In genomic region chr5:142880806-142881516, GRCm38 (mm10) we compare ENCODE assay signal across 7 mouse cellular contexts. TPM values are rescaled to one million over a fixed set of nuclear protein-coding genes. Genes with fewer than 3 reads are reported as not detected.
DNase-seq lines count a peak whose midpoint lies in the region; ATAC-seq and TF ChIP-seq lines count a peak whose summit lies in the region.

No protein-coding gene starts in this region.

- H3K27me3 ChIP-seq in ES-Bruce4 (ENCODE audit: control insufficient read depth, insufficient read depth, low read length, poor library complexity, severe bottlenecking): no peaks in the 10 kb centered on the region
- no peaks in the 10 kb centered on the region for H3K27me3 ChIP-seq in heart, embryonic 15.5 days
- no peaks in the 10 kb centered on the region for H3K27me3 ChIP-seq in neural tube, embryonic 13.5 days

- no peak for TF ChIP-seq POLR2A in ES-Bruce4 (IDR thresholded peaks at IDR 0.05; ENCODE audit: insufficient read depth, low read length)

- DNase-seq in kidney, postnatal 4 days: peak; percentile 51 to 67
- DNase-seq in cerebellum, adult 9-11 months: no peak
- DNase-seq in gastrocnemius, postnatal 10 days: no peak

- H3K27ac ChIP-seq in ES-Bruce4 (ENCODE audit: insufficient read depth, low read length): peak overlapping the region; percentile 40
- H3K27ac ChIP-seq in heart, embryonic 15.5 days: peak overlapping the region; percentile 66
- H3K27ac ChIP-seq in neural tube, embryonic 13.5 days (replicated peaks): peak overlapping the region; percentile 72

- 0 out of 2 replicates have a peak, but pooled peaks cover 5% of the 10 kb centered on the region for H3K36me3 ChIP-seq in ES-Bruce4 (ENCODE audit: control insufficient read depth, insufficient read depth, low read length, poor library complexity, severe bottlenecking)
- H3K36me3 ChIP-seq in heart, embryonic 15.5 days: peaks cover 24% of the 10 kb centered on the region
- H3K36me3 ChIP-seq in neural tube, embryonic 13.5 days: peaks cover 46% of the 10 kb centered on the region

- no peak for TF ChIP-seq CTCF in ES-Bruce4 (IDR thresholded peaks at IDR 0.05; ENCODE audit: low read depth, low read length)

- peak; percentile 11 for ATAC-seq in activated CD4-positive, CD25-positive, alpha-beta regulatory T cell, adult 4 months
- ATAC-seq in heart, embryonic 15.5 days (replicated peaks; ENCODE audit: insufficient number of reproducible peaks, insufficient read depth, low FRiP score, low read depth): peak; percentile 35; the same call in 1 of the 2 replicates
- ATAC-seq in neural tube, embryonic 13.5 days (ENCODE audit: low read depth): no peak

- H3K4me3 ChIP-seq in ES-Bruce4 (ENCODE audit: low read depth, low read length): no peak overlapping the region
- H3K4me3 ChIP-seq in heart, embryonic 15.5 days: no peak overlapping the region
- H3K4me3 ChIP-seq in neural tube, embryonic 13.5 days: no peak overlapping the region

- peak overlapping the region; percentile 18; the same call in 1 of the 2 replicates for H3K4me2 ChIP-seq in heart, embryonic 15.5 days
- 0 out of 2 replicates have a peak overlapping the region, but pooled peaks have one; percentile 3 for H3K4me2 ChIP-seq in neural tube, embryonic 13.5 days

- peak; percentile 55; the same call in 1 of the 2 replicates for TF ChIP-seq EP300 in ES-Bruce4 (IDR thresholded peaks at IDR 0.05; ENCODE audit: insufficient read depth, low read depth, low read length)

- no peak overlapping the region for H3K9ac ChIP-seq in ES-Bruce4 (ENCODE audit: low read depth, poor library complexity, severe bottlenecking)
- no peak overlapping the region for H3K9ac ChIP-seq in heart, embryonic 15.5 days
- peak overlapping the region; percentile 62 for H3K9ac ChIP-seq in neural tube, embryonic 13.5 days

- WGBS in heart, embryonic 15.5 days: 44% methylated on average over 13 of the region's 13 CpGs
- WGBS in neural tube, embryonic 13.5 days: 23% methylated on average over 13 of the region's 13 CpGs

- peaks cover 11% of the 10 kb centered on the region for H3K4me1 ChIP-seq in ES-Bruce4 (ENCODE audit: control insufficient read depth, insufficient read depth, low read length)
- H3K4me1 ChIP-seq in heart, embryonic 15.5 days (replicated peaks): peaks cover 30% of the 10 kb centered on the region
- H3K4me1 ChIP-seq in neural tube, embryonic 13.5 days (replicated peaks): peaks cover 45% of the 10 kb centered on the region

- no peaks in the 10 kb centered on the region for H3K9me3 ChIP-seq in ES-Bruce4 (replicated peaks; ENCODE audit: control insufficient read depth, insufficient read depth, low read length, poor library complexity, severe bottlenecking)
- no peaks in the 10 kb centered on the region for H3K9me3 ChIP-seq in heart, embryonic 15.5 days (replicated peaks)
- no peaks in the 10 kb centered on the region for H3K9me3 ChIP-seq in neural tube, embryonic 13.5 days

RNA-seq across cellular contexts. Expression of gene Fbxl18, which starts 14.3 kb away (rescaled TPM):
- 19.3 and 21.2 TPM in 2 replicates for polyA plus RNA-seq in ES-Bruce4 (2011; ENCODE audit: insufficient read depth, insufficient read length, low read depth, missing spikeins)
- polyA plus RNA-seq in activated CD4-positive, CD25-positive, alpha-beta regulatory T cell, adult 4 months (2017; shearing (Covaris generic)): 10 to 100 TPM in 1 of 2 experiments, 1 to 10 TPM in 1; 2.1 to 13.9 TPM
- 7.7 and 9.9 TPM in 2 replicates for polyA plus RNA-seq in heart, embryonic 15.5 days (2015; fragmentation: Nextera tagmentation; extraction: Ambion mirVana)
- 25.5 and 28.2 TPM in 2 replicates for polyA plus RNA-seq in neural tube, embryonic 13.5 days (2015; fragmentation: Nextera tagmentation; extraction: Ambion mirVana)
- 1 to 10 TPM; 7.1 to 8.4 TPM for total RNA-seq in gastrocnemius, postnatal 10 days (2021)

RNA-seq across cellular contexts. Expression of gene Actb, which starts 25.6 kb away (rescaled TPM):
- 3,823 and 4,237 TPM in 2 replicates for polyA plus RNA-seq in ES-Bruce4 (2011; ENCODE audit: insufficient read depth, insufficient read length, low read depth, missing spikeins)
- polyA plus RNA-seq in activated CD4-positive, CD25-positive, alpha-beta regulatory T cell, adult 4 months (2017; shearing (Covaris generic)): over 10,000 TPM; 26,186 to 54,151 TPM
- 5,943 and 6,493 TPM in 2 replicates for polyA plus RNA-seq in heart, embryonic 15.5 days (2015; fragmentation: Nextera tagmentation; extraction: Ambion mirVana)
- 15,088 and 16,772 TPM in 2 replicates for polyA plus RNA-seq in neural tube, embryonic 13.5 days (2015; fragmentation: Nextera tagmentation; extraction: Ambion mirVana)
- 1,000 to 10,000 TPM; 1,451 to 1,869 TPM for total RNA-seq in gastrocnemius, postnatal 10 days (2021)

Comparison
In these comparisons a context has a peak if more than half of its experiments do, and no peak if none do; other contexts are left out.
1. DNase-seq: peak in kidney, postnatal 4 days (2 of 2); none in cerebellum, adult 9-11 months (single experiment) and gastrocnemius, postnatal 10 days (single experiment).
2. Peak in every context shown above with its lines, with median percentiles within 50 percentile points of each other: H3K27ac ChIP-seq.